Mouse (Mus musculus) midbrain, embryonic 12.5 days (tissue): Measurements from ENCODE around the gene Nt5e. TPM values are rescaled to one million over a fixed set of nuclear protein-coding genes. Genes with fewer than 3 reads are reported as not detected.

ENCODE experiments used
- ATAC-seq: fragments of 200-750 bp; cut with Nextera tagmentation; 2 replicates; pipeline ENCODE4 v1.8.0; 2017; ENCODE audit warnings: low read depth, moderate TSS enrichment, moderate library complexity; ENCODE audit not compliant: low FRiP score
- H3K27ac ChIP-seq: fragments of 300-500 bp; sonication (generic); replicated peaks from 2 replicates; pipeline ENCODE4 v1.5.1; 2016; ENCODE audit warnings: mild to moderate bottlenecking
- H3K27me3 ChIP-seq: fragments of 300-500 bp; sonication (generic); 2 replicates; pipeline ENCODE4 v1.6.1; 2016; ENCODE audit warnings: mild to moderate bottlenecking
- H3K36me3 ChIP-seq: fragments of 300-500 bp; sonication (generic); 2 replicates; pipeline ENCODE4 v1.6.1; 2016
- H3K4me1 ChIP-seq: fragments of 300-500 bp; sonication (generic); 2 replicates; pipeline ENCODE4 v1.6.1; 2016
- H3K4me2 ChIP-seq: fragments of 300-500 bp; sonication (generic); replicated peaks from 2 replicates; pipeline ENCODE4 v1.6.1; 2016; ENCODE audit warnings: mild to moderate bottlenecking, moderate library complexity
- H3K4me3 ChIP-seq: fragments of 300-500 bp; sonication (generic); 2 replicates; pipeline ENCODE4 v1.5.1; 2016; ENCODE audit warnings: mild to moderate bottlenecking
- H3K9ac ChIP-seq: fragments of 300-500 bp; sonication (generic); replicated peaks from 2 replicates; pipeline ENCODE4 v1.6.1; 2016; ENCODE audit warnings: mild to moderate bottlenecking, moderate library complexity
- H3K9me3 ChIP-seq: fragments of 300-500 bp; sonication (generic); 2 replicates; pipeline ENCODE4 v1.6.1; 2016; ENCODE audit warnings: mild to moderate bottlenecking
- WGBS: fragments of 180-500 bp; shearing (Covaris S2); methylation state at CpG from one replicate; pipeline ENCODE4 v1.1.7; 2016; 5-methylcytosine and 5-hydroxymethylcytosine counted together
- polyA plus RNA-seq: library from polyadenylated mRNA; unstranded; fragments of >200 nt; fragmentation: Nextera tagmentation; extraction: Ambion mirVana; gene quantifications from 2 replicates; pipeline ENCODE4 v1.2.1, GENCODE M21; 2016

The Nt5e gene
- polyA plus RNA-seq, 1 experiment from 2014 or later = 0.71 TPM

DNA sequence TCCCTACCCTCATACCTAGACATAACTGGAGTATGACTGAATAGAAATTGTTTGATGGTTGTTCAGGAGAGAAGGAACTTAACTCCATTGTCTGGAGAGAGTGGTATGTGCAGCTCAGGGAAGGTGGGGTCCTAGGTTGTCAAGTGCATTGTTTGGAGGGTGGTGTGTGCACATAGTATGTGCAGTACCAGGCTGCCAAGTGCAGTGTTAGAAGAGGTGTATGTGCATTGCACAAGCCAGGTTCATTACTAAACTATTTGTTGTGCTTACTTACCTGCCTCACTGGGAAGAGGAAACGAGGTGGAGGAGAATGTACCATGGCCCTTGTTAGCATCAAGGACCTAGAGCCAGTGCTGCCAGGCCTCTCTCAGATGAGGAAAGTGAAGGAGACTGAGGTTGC, 23.3 kb downstream of the Nt5e start:
- Histone ChIP-seq H3K9me3 (no peaks in the 10 kb centered on the region), H3K36me3 (no peaks in the 10 kb centered on the region), H3K27ac (no peak overlapping the region), H3K4me3 (no peak overlapping the region), H3K9ac (no peak overlapping the region), H3K27me3 (no peaks in the 10 kb centered on the region), H3K4me2 (no peak overlapping the region), H3K4me1 (peaks cover 8% of the 10 kb centered on the region)
- 89% methylated on average over 1 of the region's 1 CpGs for WGBS
- no peak for ATAC-seq

DNA sequence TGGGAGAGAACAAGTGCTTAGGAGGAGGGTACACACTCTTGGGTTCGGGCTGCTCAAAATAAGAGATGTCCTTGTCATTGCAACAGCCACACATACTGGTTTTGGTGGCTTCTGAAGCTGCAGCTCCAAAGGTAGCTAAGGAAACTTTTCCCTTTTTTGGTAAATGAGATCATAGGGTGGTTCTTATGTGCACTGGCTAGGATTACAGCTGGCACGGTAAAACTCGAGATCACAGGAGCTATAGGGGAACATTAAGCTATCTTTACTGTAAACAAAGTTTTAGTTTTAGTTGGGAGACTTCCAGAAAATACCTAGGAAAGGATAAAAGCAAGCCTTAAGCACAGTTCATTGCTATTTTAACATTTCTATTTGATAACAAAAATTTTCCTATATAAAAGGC, 24.2 kb downstream of the Nt5e start:
- 79% methylated on average over 3 of the region's 3 CpGs for WGBS
- no peaks in the 10 kb centered on the region for H3K27me3 ChIP-seq
- ATAC-seq = no peak
- H3K36me3 ChIP-seq = no peaks in the 10 kb centered on the region
- H3K4me1 ChIP-seq = peaks cover 8% of the 10 kb centered on the region
- no peak overlapping the region for H3K4me3 ChIP-seq
- no peak overlapping the region for H3K4me2 ChIP-seq
- no peaks in the 10 kb centered on the region for H3K9me3 ChIP-seq
- H3K9ac ChIP-seq = no peak overlapping the region
- no peak overlapping the region for H3K27ac ChIP-seq

DNA sequence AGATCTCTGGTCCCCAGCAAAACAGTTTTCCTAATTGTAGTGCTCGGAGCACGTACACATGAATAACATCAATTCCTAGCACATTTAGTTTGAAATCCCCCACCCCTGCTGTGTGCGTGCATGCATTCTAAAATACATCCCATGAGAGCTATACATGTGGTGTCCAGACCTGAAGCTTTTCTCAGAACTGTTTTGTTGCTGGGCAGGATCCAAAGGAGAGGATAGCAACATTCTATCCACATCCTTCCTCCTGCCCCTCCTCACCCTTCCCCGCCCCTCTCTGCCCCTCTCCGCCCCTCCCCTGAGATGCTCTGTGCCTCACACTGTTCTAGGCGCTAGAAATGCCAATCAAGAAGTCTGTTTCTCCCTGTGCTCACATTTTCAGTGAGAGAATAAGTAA, 25.7 kb downstream of the Nt5e start:
- Histone ChIP-seq H3K27me3 (no peaks in the 10 kb centered on the region), H3K9ac (no peak overlapping the region), H3K36me3 (no peaks in the 10 kb centered on the region), H3K4me2 (no peak overlapping the region), H3K9me3 (no peaks in the 10 kb centered on the region), H3K4me1 (peaks cover 8% of the 10 kb centered on the region), H3K4me3 (no peak overlapping the region), H3K27ac (no peak overlapping the region)
- ATAC-seq = no peak
- 67% methylated on average over 6 of the region's 6 CpGs for WGBS

DNA sequence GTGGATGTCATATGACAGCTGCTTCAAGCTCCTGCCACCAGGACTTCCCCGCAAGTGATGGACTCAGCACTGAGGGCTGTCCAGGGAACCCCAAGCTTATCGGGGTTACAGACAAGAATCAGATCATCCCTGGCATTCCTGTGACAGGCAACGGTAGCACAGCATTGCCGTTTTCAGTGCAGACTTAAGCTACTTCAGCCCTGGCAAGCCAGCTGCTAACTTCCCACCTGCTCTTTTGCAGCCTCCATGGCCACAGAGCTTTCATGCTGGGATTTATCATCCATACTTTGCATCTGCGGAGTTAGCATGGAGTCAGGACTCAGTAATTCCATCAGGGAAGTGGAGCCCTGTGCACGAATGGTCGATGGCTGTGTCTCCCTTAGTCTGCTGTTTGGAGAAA, 26.5 kb downstream of the Nt5e start:
- Histone ChIP-seq H3K36me3 (no peaks in the 10 kb centered on the region), H3K9me3 (no peaks in the 10 kb centered on the region), H3K9ac (no peak overlapping the region), H3K4me1 (peaks cover 8% of the 10 kb centered on the region), H3K27me3 (no peaks in the 10 kb centered on the region), H3K4me2 (no peak overlapping the region), H3K4me3 (no peak overlapping the region), H3K27ac (no peak overlapping the region)
- 92% methylated on average over 7 of the region's 7 CpGs for WGBS
- ATAC-seq = no peak

DNA sequence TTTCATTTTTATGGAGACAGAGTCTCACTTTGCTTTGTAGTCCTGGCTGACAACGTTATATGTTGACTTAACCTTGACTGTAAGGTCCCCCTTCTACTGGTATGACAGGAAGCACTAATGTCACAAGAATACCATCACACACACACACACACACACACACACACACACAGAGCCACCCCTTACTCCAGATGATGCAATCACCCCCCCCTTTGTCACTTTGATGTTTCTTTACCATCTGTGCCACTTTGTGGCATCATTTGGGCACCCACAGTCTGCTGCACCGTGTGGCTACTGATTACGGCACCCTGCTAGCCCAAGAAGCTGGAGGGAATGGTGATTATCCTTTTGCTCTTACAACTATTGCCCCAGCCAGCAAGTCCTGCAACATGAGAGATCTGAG, 30.2 kb downstream of the Nt5e start:
- Histone ChIP-seq H3K9me3 (no peaks in the 10 kb centered on the region), H3K27me3 (no peaks in the 10 kb centered on the region), H3K4me1 (peaks cover 11% of the 10 kb centered on the region), H3K9ac (no peak overlapping the region), H3K4me3 (no peak overlapping the region), H3K27ac (no peak overlapping the region), H3K4me2 (no peak overlapping the region), H3K36me3 (no peaks in the 10 kb centered on the region)
- no peak for ATAC-seq
- 81% methylated on average over 3 of the region's 3 CpGs for WGBS

DNA sequence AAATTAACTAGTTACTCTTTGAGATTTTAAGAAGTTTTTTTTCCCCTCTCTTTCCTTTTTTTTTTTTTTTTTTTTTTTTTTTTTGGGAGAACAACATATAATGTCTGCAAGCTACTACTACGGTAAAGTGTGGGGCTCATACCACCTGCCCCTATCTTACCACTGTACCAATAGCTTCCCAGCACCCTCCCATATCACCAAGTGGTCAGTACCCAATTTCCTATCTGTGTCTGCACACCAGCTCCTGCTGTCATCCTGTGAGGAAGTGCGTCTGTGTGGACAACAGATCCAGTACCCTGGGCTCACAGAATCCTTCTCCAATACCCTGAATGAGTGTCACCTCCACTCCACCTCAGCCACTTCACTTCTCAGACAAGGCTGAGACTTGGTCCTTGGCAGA, 32.1 kb downstream of the Nt5e start:
- H3K4me2 ChIP-seq = no peak overlapping the region
- H3K4me3 ChIP-seq = no peak overlapping the region
- H3K27ac ChIP-seq = no peak overlapping the region
- H3K9ac ChIP-seq = no peak overlapping the region
- no peaks in the 10 kb centered on the region for H3K9me3 ChIP-seq
- ATAC-seq = no peak
- no peaks in the 10 kb centered on the region for H3K36me3 ChIP-seq
- no peaks in the 10 kb centered on the region for H3K27me3 ChIP-seq
- H3K4me1 ChIP-seq = peaks cover 9% of the 10 kb centered on the region; the same call in 1 of the 2 replicates
- WGBS = 85% methylated on average over 2 of the region's 2 CpGs

DNA sequence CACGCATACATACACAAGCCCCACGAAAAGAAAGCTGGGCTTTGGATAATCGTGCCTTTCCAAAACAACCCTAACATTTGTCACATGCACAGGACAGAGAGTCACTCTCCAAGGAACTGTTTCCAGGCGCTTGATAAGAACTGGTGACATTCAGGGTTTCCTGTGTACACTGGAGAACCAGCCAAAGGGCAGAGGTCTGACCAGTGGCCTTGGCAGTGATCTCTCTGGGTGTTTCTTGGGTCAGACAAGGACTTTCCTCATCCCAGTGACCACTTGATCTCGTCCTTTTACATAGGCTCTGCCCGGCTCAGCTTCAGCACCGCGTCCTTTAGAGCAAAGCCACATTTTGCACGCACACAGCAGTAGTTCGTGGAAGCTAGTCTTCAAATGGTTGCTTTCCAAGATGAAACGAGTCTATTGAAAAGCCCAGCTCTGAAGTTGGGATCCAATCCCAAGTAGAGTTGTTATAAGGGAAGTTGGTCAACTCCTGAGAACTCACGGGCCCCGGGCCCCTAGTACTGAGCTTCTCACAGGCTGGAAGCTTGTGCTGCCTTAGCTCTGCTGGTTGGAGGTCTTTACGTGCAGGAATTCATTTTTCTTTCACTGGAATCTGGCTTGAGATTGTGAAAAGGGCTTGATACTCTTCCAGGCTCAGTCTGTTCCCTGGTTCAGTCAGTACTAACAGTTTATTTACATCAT, 34.4 kb downstream of the Nt5e start:
- 80% methylated on average over 14 of the region's 14 CpGs for WGBS
- Histone ChIP-seq H3K9ac (no peak overlapping the region), H3K27me3 (no peaks in the 10 kb centered on the region), H3K9me3 (no peaks in the 10 kb centered on the region), H3K36me3 (no peaks in the 10 kb centered on the region), H3K4me3 (no peak overlapping the region), H3K4me2 (no peak overlapping the region), H3K27ac (no peak overlapping the region), H3K4me1 (peaks cover 9% of the 10 kb centered on the region; the same call in 1 of the 2 replicates)
- no peak for ATAC-seq

- Histone ChIP-seq H3K9ac (no peak overlapping the region), H3K4me1 (peaks cover 9% of the 10 kb centered on the region; the same call in 1 of the 2 replicates), H3K27ac (no peak overlapping the region), H3K36me3 (no peaks in the 10 kb centered on the region), H3K4me3 (no peak overlapping the region), H3K27me3 (no peaks in the 10 kb centered on the region), H3K9me3 (no peaks in the 10 kb centered on the region), H3K4me2 (no peak overlapping the region)
- 51% methylated on average over 4 of the region's 5 CpGs for WGBS
- ATAC-seq = 0 out of 2 replicates have a peak, but pooled peaks have one; percentile 42
These were observed 35.3 kb downstream of the Nt5e start for GRCm38 (mm10) chr9:88362055-88362850.

DNA sequence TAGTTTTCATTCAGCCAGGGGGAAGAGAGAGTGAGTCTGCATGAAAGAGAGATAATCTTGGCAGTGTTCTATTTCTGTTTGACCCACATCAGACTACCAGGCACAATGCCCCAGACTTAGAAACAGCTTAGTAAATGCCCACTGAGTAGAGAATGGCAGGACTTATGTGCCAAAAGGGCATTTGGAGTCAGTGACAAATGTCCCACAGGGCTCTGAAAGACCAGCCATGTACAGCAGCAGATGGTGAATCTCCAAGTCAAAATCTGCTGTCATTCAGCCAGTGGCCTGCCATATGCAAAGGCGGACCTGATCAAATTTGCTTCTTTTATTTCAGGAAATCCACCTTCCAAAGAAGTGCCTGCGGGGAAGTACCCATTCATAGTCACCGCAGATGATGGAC, 36.1 kb downstream of the Nt5e start:
- Histone ChIP-seq H3K27me3 (no peaks in the 10 kb centered on the region), H3K4me2 (no peak overlapping the region), H3K9ac (no peak overlapping the region), H3K4me3 (no peak overlapping the region), H3K27ac (no peak overlapping the region), H3K9me3 (no peaks in the 10 kb centered on the region), H3K4me1 (peaks cover 9% of the 10 kb centered on the region; the same call in 1 of the 2 replicates), H3K36me3 (no peaks in the 10 kb centered on the region)
- 90% methylated on average over 3 of the region's 3 CpGs for WGBS
- ATAC-seq = no peak

DNA sequence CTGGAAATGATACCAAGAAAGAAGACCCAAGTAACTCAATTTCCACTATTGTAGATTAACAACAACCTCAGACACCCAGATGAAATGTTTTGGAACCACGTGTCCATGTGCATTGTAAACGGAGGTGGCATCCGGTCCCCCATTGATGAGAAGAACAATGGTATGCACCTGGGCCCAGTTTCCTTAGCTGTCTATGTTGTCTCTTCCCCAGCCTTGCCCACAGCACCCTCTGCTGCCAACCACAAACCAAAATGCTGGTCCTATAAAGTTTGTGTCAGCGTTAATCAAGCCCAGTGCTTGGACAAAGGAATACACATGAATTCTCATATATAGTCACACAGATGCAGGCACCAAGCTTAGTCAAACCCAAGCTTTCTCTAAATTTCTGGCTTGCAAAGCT, 39.3 kb downstream of the Nt5e start:
- no peaks in the 10 kb centered on the region for H3K36me3 ChIP-seq
- H3K4me1 ChIP-seq = peaks cover 9% of the 10 kb centered on the region; the same call in 1 of the 2 replicates
- no peak for ATAC-seq
- H3K9me3 ChIP-seq = no peaks in the 10 kb centered on the region
- no peak overlapping the region for H3K4me3 ChIP-seq
- no peaks in the 10 kb centered on the region for H3K27me3 ChIP-seq
- H3K4me2 ChIP-seq = no peak overlapping the region
- 82% methylated on average over 4 of the region's 4 CpGs for WGBS
- H3K27ac ChIP-seq = no peak overlapping the region
- no peak overlapping the region for H3K9ac ChIP-seq

GRCm38 (mm10) chr9:88366819-88367218, 39.8 kb downstream of the Nt5e start:
- Histone ChIP-seq H3K4me1 (0 out of 2 replicates have a peak, but pooled peaks cover 9% of the 10 kb centered on the region), H3K4me2 (no peak overlapping the region), H3K4me3 (no peak overlapping the region), H3K36me3 (no peaks in the 10 kb centered on the region), H3K27me3 (no peaks in the 10 kb centered on the region), H3K27ac (no peak overlapping the region), H3K9me3 (no peaks in the 10 kb centered on the region), H3K9ac (no peak overlapping the region)
- WGBS = 89% methylated on average over 4 of the region's 4 CpGs
- no peak for ATAC-seq

DNA sequence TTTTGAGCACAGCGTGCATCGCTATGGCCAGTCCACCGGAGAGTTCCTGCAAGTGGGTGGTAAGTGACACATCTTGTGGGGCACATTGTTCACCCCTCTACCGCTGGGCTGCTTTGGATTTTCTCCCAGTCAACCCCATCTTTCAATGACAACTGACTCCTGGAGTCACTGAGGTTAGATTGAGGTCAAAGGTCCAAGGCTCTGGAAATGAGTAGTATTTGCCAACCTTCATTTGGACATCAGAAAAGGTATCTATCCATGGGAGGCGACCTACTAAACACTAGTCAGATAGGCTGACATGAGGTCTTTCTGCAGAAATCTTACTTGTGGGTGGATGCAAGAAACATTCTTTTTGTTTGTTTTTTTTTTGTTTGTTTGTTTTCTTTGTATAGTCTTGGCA, 40.3 kb downstream of the Nt5e start:
- Histone ChIP-seq H3K27me3 (no peaks in the 10 kb centered on the region), H3K4me2 (no peak overlapping the region), H3K27ac (no peak overlapping the region), H3K9me3 (no peaks in the 10 kb centered on the region), H3K4me3 (no peak overlapping the region), H3K9ac (no peak overlapping the region), H3K4me1 (0 out of 2 replicates have a peak, but pooled peaks cover 4% of the 10 kb centered on the region), H3K36me3 (no peaks in the 10 kb centered on the region)
- no peak for ATAC-seq
- 83% methylated on average over 5 of the region's 5 CpGs for WGBS
